Mouse (Mus musculus) embryonic fibroblast, embryonic 13.5 days (primary cell): ENCODE measurements at regions not wholly inside any gene's neighbourhood (a gene's known extent, or its start where the extent isn't known, plus 50 kb on each side); places are given as distances from the start of the nearest gene placed in this dataset.
A peak's percentile ranks its signal among the peaks of the same experiment; 100 is the strongest.

Source experiments
- H3K27ac ChIP-seq: 2 replicates; pipeline ENCODE4 v1.5.1; 2012; ENCODE audit warnings: low read length, control low read depth, inconsistent platforms; ENCODE audit not compliant: insufficient read depth
- H3K4me1 ChIP-seq: 2 replicates; pipeline ENCODE4 v1.6.1; 2011; ENCODE audit warnings: low read length; ENCODE audit not compliant: control insufficient read depth, insufficient read depth
- H3K4me3 ChIP-seq: 2 replicates; pipeline ENCODE4 v1.5.1; 2011; ENCODE audit warnings: mild to moderate bottlenecking, control low read depth, low read length; ENCODE audit not compliant: insufficient read depth
- CTCF ChIP-seq: IDR thresholded peaks from 2 replicates; pipeline ENCODE4 v1.5.1; 2011; ENCODE audit warnings: mild to moderate bottlenecking, control low read depth, low read length, moderate library complexity, borderline replicate concordance; ENCODE audit not compliant: insufficient read depth
- POLR2A ChIP-seq: IDR thresholded peaks from 2 replicates; pipeline ENCODE4 v1.6.1; 2011; ENCODE audit warnings: low read depth, mild to moderate bottlenecking, control low read depth, low read length, moderate library complexity

GRCm38 (mm10) chr13:11490766-11491165, 616.0 kb downstream of the Ryr2 start:
- H3K4me1 ChIP-seq, result no peaks in the 10 kb centered on the region
- TF ChIP-seq CTCF (no peak), POLR2A (no peak)
- no peak overlapping the region for H3K27ac ChIP-seq
- H3K4me3 ChIP-seq, result no peak overlapping the region

GRCm38 (mm10) chr13:11483142-11483541, 623.6 kb downstream of the Ryr2 start:
- TF ChIP-seq POLR2A, result no peak
- no peak for TF ChIP-seq CTCF
- Histone ChIP-seq H3K4me1 (no peaks in the 10 kb centered on the region), H3K4me3 (no peak overlapping the region), H3K27ac (0 out of 2 replicates have a peak overlapping the region, but pooled peaks have one; percentile 18)

GRCm38 (mm10) chr13:11482701-11483100, 624.0 kb downstream of the Ryr2 start:
- no peak for TF ChIP-seq CTCF
- TF ChIP-seq POLR2A, result no peak
- no peaks in the 10 kb centered on the region for H3K4me1 ChIP-seq

GRCm38 (mm10) chr13:11460251-11460650, 646.5 kb downstream of the Ryr2 start:
- H3K4me3 ChIP-seq, result no peak overlapping the region
- no peaks in the 10 kb centered on the region for H3K4me1 ChIP-seq
- TF ChIP-seq CTCF (no peak), POLR2A (no peak)
- no peak overlapping the region for H3K27ac ChIP-seq

More at GRCm38 (mm10) chr13:11482701-11483100, 624.0 kb downstream of the Ryr2 start:
- H3K27ac ChIP-seq, result no peak overlapping the region
- H3K4me3 ChIP-seq, result no peak overlapping the region

- Histone ChIP-seq H3K27ac (no peak overlapping the region), H3K4me3 (no peak overlapping the region), H3K4me1 (no peaks in the 10 kb centered on the region)
- TF ChIP-seq POLR2A, result no peak
- TF ChIP-seq CTCF, result no peak
Measured at GRCm38 (mm10) chr13:11455113-11455512, 651.6 kb downstream of the Ryr2 start.

GRCm38 (mm10) chr13:11452448-11452847, 654.3 kb downstream of the Ryr2 start:
- Histone ChIP-seq H3K4me3 (no peak overlapping the region), H3K27ac (no peak overlapping the region), H3K4me1 (no peaks in the 10 kb centered on the region)
- TF ChIP-seq POLR2A, result no peak
- no peak for TF ChIP-seq CTCF

GRCm38 (mm10) chr13:11432465-11433339, 674.0 kb downstream of the Ryr2 start:
- Histone ChIP-seq H3K4me3 (no peak overlapping the region), H3K4me1 (peaks cover 14% of the 10 kb centered on the region), H3K27ac (peak overlapping the region; percentile 91)
- no peak for TF ChIP-seq CTCF
- no peak for TF ChIP-seq POLR2A

- no peak overlapping the region for H3K4me3 ChIP-seq
- TF ChIP-seq CTCF (no peak), POLR2A (no peak)
Measured at GRCm38 (mm10) chr13:11426820-11427219, 679.9 kb downstream of the Ryr2 start.

GRCm38 (mm10) chr13:11392027-11392426, 714.7 kb downstream of the Ryr2 start:
- no peaks in the 10 kb centered on the region for H3K4me1 ChIP-seq
- no peak overlapping the region for H3K4me3 ChIP-seq
- no peak for TF ChIP-seq CTCF
- no peak for TF ChIP-seq POLR2A
- no peak overlapping the region for H3K27ac ChIP-seq

More at GRCm38 (mm10) chr13:11426820-11427219, 679.9 kb downstream of the Ryr2 start:
- H3K4me1 ChIP-seq, result peaks cover 3% of the 10 kb centered on the region; the same call in 1 of the 2 replicates
- no peak overlapping the region for H3K27ac ChIP-seq

GRCm38 (mm10) chr13:11375452-11375851, 731.3 kb downstream of the Ryr2 start:
- no peaks in the 10 kb centered on the region for H3K4me1 ChIP-seq
- no peak overlapping the region for H3K27ac ChIP-seq
- TF ChIP-seq POLR2A (no peak), CTCF (no peak)
- no peak overlapping the region for H3K4me3 ChIP-seq

GRCm38 (mm10) chr13:11369456-11369855, 737.3 kb downstream of the Ryr2 start:
- Histone ChIP-seq H3K4me1 (no peaks in the 10 kb centered on the region), H3K4me3 (no peak overlapping the region), H3K27ac (no peak overlapping the region)
- no peak for TF ChIP-seq CTCF
- TF ChIP-seq POLR2A, result no peak
